Mouse (Mus musculus) thymus, adult 2 months (tissue): ENCODE data around the gene Mlxipl. TPM values are rescaled to one million over a fixed set of nuclear protein-coding genes. Genes with fewer than 3 reads are reported as not detected.

Source experiments
- DNase-seq: peaks from one replicate; pipeline ENCODE4 v3.0.0; 2021
- H3K27ac ChIP-seq: fragments of 200-500 bp; 2 replicates; pipeline ENCODE4 v1.5.1; 2012; ENCODE audit warnings: low read length, control low read depth; ENCODE audit not compliant: control insufficient read depth, insufficient read depth
- H3K27me3 ChIP-seq: fragments of 200-500 bp; 2 replicates; pipeline ENCODE4 v1.6.1; 2012; ENCODE audit warnings: mild to moderate bottlenecking, low read length, moderate library complexity, mixed read lengths; ENCODE audit not compliant: control insufficient read depth, insufficient read depth
- H3K36me3 ChIP-seq: fragments of 200-500 bp; 2 replicates; pipeline ENCODE4 v1.6.1; 2012; ENCODE audit warnings: mild to moderate bottlenecking, low read length, moderate library complexity; ENCODE audit not compliant: control insufficient read depth, insufficient read depth
- H3K4me1 ChIP-seq: fragments of 200-500 bp; replicated peaks from 2 replicates; pipeline ENCODE4 v1.6.1; 2012; ENCODE audit warnings: low read length; ENCODE audit not compliant: control insufficient read depth, insufficient read depth
- H3K4me3 ChIP-seq: fragments of 200-500 bp; 2 replicates; pipeline ENCODE4 v1.5.1; 2012; ENCODE audit warnings: mild to moderate bottlenecking, low read length, control low read depth, moderate library complexity; ENCODE audit not compliant: control insufficient read depth, insufficient read depth
- CTCF ChIP-seq: fragments of 200-500 bp; IDR thresholded peaks from 2 replicates; pipeline ENCODE4 v1.5.1; 2012; ENCODE audit warnings: mild to moderate bottlenecking, control low read depth, low read length, moderate library complexity, borderline replicate concordance; ENCODE audit not compliant: control insufficient read depth, poor library complexity, insufficient read depth; ENCODE audit errors: extremely low read depth
- POLR2A ChIP-seq: fragments of 200-500 bp; IDR thresholded peaks from 2 replicates; pipeline ENCODE4 v1.6.1; 2012; ENCODE audit warnings: mild to moderate bottlenecking, low read length, control low read depth, moderate library complexity; ENCODE audit not compliant: control insufficient read depth, poor library complexity, insufficient read depth; ENCODE audit errors: extremely low read depth
- WGBS: fragments of 180-500 bp; shearing (Covaris S2); methylation state at CpG from one replicate; pipeline ENCODE4 v1.1.7; 2018; 5-methylcytosine and 5-hydroxymethylcytosine counted together
- polyA plus RNA-seq: library from polyadenylated mRNA; depleted of rRNA; stranded (reverse); fragments of >200 nt; gene quantifications from 2 replicates; pipeline ENCODE4 v1.2.3, GENCODE M21; 2012

Gene Mlxipl
- polyA plus RNA-seq, 1 experiment: 22.5 TPM

DNA sequence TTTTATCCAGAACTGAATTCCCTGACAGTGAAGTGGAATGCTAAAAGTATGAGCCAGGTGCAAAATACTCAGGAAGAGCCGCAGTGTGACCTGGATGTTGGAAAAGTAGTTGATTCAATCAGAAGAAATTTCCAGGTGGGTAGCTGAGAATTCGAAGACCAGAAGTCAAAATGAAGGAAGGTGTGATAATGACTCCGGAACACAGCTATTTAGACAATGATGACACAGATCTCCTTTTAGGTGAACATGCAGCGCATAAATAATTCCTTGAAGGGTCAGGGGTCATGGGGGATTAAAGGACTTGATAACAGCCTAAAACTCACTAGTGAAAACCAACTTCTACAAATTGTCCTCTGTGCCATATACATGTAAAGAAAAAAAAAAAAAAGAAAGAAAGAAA, 77.8 kb downstream of the Mlxipl start:
- Histone ChIP-seq H3K4me3 (no peak overlapping the region), H3K4me1 (peaks cover 8% of the 10 kb centered on the region), H3K27ac (no peak overlapping the region), H3K27me3 (no peaks in the 10 kb centered on the region), H3K36me3 (no peaks in the 10 kb centered on the region; the same call in none of the 2 replicates)
- no peak for DNase-seq
- WGBS: 97% methylated on average over 4 of the region's 4 CpGs
- TF ChIP-seq POLR2A (no peak), CTCF (no peak)

- WGBS: 2% methylated on average over 93 of the region's 95 CpGs
These were observed 78.7 kb downstream of the Mlxipl start, which contains the start of gene Bcl7b for GRCm38 (mm10) chr5:135168063-135169062. Bcl7b (plus strand) TSS chr5:135168283.

DNA sequence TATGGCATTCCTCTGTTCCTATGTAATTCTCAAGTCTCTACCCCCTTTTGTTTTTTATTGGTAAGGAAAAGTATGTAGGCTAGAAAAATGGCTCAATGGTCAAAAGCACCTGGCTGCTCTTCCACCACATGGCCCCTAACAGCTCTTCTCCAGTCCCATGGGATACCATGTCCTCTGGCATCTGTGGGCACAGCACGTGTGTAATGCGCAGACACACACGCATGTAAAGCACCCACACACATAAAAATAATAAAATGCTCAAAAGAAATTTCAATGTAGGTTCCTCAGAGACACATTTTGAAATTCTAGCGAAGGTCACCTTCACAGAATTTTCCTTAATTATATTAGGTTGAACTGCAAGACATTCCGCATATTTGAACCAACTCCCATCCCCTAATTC, 79.8 kb downstream of the Mlxipl start:
- no peak for DNase-seq
- no peaks in the 10 kb centered on the region for H3K27me3 ChIP-seq
- no peak overlapping the region for H3K27ac ChIP-seq
- TF ChIP-seq CTCF: no peak
- TF ChIP-seq POLR2A: no peak
- peak overlapping the region; percentile 58 for H3K4me3 ChIP-seq
- 92% methylated on average over 5 of the region's 5 CpGs for WGBS
- H3K36me3 ChIP-seq: peaks cover 12% of the 10 kb centered on the region
- peaks cover 8% of the 10 kb centered on the region for H3K4me1 ChIP-seq

More at GRCm38 (mm10) chr5:135168063-135169062, 78.7 kb downstream of the Mlxipl start, which contains the start of gene Bcl7b:
- Histone ChIP-seq H3K27ac (peak within 1 kb of the TSS; percentile 52), H3K36me3 (peaks cover 6% of the 10 kb centered on the region), H3K4me3 (peak within 1 kb of the TSS; percentile 58), H3K27me3 (no peaks in the 10 kb centered on the region), H3K4me1 (peaks cover 8% of the 10 kb centered on the region)
- TF ChIP-seq POLR2A: peak; percentile 74
- TF ChIP-seq CTCF: 0 out of 2 replicates have a peak, but pooled peaks have one; percentile 18
- peak; percentile 96 for DNase-seq

- Histone ChIP-seq H3K4me3 (no peak overlapping the region), H3K36me3 (peaks cover 15% of the 10 kb centered on the region), H3K4me1 (peaks cover 8% of the 10 kb centered on the region), H3K27ac (no peak overlapping the region), H3K27me3 (no peaks in the 10 kb centered on the region)
- 95% methylated on average over 6 of the region's 6 CpGs for WGBS
- DNase-seq: no peak
- TF ChIP-seq CTCF (no peak), POLR2A (no peak)
These were observed 82.1 kb downstream of the Mlxipl start for GRCm38 (mm10) chr5:135171688-135172220.

DNA sequence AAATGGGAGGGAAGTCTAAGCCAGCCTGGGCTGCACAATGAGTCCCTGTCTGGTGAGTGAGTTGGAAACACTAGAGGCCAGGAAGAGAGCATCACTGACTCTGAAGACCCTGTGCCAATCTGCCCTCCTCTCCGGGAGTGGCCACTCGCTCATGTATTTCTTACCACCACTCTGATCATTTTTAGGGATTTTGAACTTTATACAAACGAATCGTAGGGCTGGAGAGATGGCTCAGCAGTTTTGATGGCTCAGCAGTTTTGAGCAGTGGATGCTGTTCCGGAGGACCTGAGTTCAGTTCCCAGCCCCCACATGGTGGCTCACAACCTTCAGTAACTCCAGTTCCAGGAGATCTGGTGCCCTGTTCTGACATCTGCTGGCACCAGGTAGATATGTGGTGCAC, 83.3 kb downstream of the Mlxipl start:
- H3K4me1 ChIP-seq: peaks cover 6% of the 10 kb centered on the region
- WGBS: 96% methylated on average over 5 of the region's 5 CpGs
- H3K4me3 ChIP-seq: no peak overlapping the region
- no peak for TF ChIP-seq CTCF
- TF ChIP-seq POLR2A: no peak
- H3K27me3 ChIP-seq: no peaks in the 10 kb centered on the region
- no peak for DNase-seq
- H3K27ac ChIP-seq: no peak overlapping the region
- peaks cover 27% of the 10 kb centered on the region for H3K36me3 ChIP-seq

DNA sequence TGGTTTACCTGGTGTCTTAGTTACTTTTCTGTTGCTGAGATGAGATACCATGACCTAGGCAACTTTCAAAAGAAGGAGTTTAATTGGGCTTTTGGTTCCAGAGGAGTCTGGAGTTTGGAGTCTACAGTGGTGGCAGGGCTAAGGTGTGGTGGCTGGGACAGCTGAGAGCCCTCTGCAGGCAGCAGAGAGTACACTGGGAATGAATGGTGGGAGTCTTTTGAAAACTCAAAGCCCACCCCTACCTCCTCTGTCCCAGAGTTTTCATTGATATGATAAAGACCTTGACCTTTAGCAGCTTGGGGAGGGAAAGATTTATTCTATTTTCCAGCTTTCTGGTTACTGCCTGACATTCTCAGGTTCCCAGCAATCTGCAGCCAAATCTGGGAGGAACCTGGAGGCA, 85.4 kb downstream of the Mlxipl start:
- no peak for TF ChIP-seq CTCF
- H3K27me3 ChIP-seq: no peaks in the 10 kb centered on the region
- H3K36me3 ChIP-seq: peaks cover 48% of the 10 kb centered on the region
- H3K4me1 ChIP-seq: no peaks in the 10 kb centered on the region
- no peak overlapping the region for H3K4me3 ChIP-seq
- DNase-seq: no peak
- H3K27ac ChIP-seq: no peak overlapping the region

- H3K36me3 ChIP-seq: peaks cover 66% of the 10 kb centered on the region
- H3K4me1 ChIP-seq: no peaks in the 10 kb centered on the region
- no peak for DNase-seq
- TF ChIP-seq CTCF: no peak
- TF ChIP-seq POLR2A: no peak
- no peak overlapping the region for H3K4me3 ChIP-seq
- H3K27ac ChIP-seq: no peak overlapping the region
- H3K27me3 ChIP-seq: no peaks in the 10 kb centered on the region
- WGBS: 99% methylated on average over 3 of the region's 3 CpGs
These were observed 88.8 kb downstream of the Mlxipl start for GRCm38 (mm10) chr5:135178523-135178922.
